Mouse (Mus musculus) T-helper 1 cell (primary cell): ENCODE results near the gene Itgae.

Source experiments
- in situ Hi-C: fragments of 300-600 bp; cut with MboI, MseI; formaldehyde crosslinking; loops from one replicate; pipeline ENCODE4 v1.15.1; 2025; ENCODE audit warnings: high pct_unique_total_duplicates

Itgae gene

DNA sequence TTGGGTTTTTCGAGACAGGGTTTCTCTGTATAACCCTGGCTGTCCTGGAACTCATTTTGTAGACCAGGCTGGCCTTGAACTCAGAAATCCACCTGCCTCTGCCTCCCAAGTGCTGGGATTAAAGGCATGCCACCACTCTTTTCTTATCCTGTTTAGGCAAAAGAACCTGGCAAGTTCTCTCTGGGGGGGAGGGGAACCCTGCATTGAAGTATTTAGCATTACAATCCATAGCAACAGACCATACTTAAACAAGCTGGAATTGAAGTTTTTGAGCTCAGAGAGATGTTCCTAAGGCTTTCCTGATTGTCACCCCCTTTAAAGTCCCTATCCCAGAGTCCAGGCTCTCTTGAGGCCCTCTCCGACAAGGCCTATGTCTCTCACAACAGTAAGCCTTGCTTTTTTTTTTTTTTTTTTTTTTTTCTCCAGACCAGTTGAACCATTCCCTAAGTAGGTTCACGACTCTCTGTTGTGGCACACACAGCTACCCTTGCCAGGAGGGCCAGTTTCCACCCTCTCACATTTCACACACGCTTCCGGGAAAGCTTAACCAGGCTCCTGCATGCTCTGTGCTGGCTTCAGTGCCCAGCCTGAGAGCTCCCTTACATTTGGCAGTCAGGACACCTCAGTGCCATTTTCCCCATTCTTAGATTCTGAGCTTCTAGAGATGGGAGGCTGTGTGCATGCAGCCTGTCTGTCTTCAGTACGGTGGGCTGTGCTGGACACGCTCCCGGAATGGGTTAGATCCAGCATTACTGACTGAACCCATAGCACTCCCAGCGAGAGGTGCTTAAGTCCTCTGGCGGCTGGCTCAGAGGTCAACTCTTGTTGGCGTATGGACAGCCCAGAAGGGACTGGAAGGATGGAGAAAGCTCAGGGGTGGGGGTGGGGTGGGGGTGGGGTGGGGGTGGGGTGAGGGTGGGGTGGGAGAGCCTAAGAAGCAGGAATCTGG lies 55.9 kb downstream of the Itgae start:
- in situ Hi-C loops, result loop anchor here (10.0 kb wide), 1 partner anchor 1561 kb away; no protein-coding TSS in a partner anchor

GRCm38 (mm10) chr11:73146975-73147365 lies 56.6 kb downstream of the Itgae start:
- in situ Hi-C loops, result loop anchor here (10.0 kb wide), 1 partner anchor 1562 kb away; no protein-coding TSS in a partner anchor

- in situ Hi-C loops, result loop anchor here (10.0 kb wide), 1 partner anchor 1563 kb away; no protein-coding TSS in a partner anchor
Measured at GRCm38 (mm10) chr11:73148209-73148608, 57.8 kb downstream of the Itgae start.

DNA sequence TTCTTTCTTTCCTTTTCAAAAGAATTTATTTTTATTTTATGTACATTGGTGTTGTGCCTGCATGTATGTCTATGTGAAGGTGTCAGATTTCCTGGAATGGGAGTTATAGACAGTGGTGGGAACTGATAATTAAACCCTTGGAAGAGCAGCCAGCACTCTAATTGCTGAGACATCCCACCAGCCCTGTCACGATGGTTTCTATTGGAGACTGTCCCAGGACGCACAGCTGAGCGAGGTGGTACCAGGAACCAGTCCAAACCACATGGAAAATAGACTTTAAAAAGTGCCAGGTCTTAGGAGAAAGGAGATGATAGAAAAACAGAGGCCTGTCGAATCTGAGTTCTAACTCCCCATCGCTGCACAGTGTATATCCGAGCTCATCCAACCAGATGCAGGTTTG lies 64.7 kb downstream of the Itgae start:
- in situ Hi-C loops, result no loop called here

DNA sequence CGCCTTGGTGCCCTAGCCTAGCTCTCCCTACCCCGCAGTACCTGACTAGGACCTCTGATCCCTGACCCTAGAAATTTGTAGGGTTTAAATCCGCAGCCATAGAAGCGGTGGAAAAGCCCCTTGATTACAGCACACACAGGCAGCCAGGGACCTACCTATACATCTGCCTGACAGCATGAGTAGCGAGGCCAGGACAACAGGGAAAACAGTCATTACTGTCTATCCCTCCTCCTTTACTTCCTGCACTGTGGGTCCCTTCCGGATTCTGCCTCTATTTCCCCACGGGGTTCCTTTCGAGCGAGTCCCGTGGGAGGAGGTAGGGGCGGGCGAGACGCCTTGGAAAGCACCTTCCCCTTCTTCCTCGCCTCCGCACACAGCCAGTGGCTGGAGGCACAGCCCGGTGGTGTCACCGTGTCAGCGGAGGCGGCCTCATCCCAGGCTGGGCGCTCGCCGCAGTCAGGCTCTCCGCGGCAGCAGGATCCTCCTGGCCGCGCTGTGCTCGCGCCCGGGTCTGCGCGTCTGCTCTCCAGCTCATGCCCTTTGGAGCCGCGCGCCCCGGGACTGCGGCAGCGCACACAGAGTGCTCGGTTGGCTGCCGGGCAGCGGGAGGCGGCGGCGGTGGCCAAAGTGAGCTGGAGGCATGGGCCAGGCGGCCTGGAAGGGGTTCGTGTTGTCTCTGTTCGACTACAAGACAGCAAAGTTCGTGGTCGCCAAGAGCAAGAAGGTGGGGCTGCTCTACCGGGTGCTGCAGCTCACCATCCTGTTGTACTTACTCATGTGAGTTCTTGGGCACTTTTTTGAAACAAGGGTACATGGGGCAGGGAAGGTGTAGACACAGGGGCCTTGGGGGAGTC lies 69.8 kb downstream of the Itgae start, which contains the start of gene P2rx5:
Gene P2rx5, plus strand, starts transcription at position 465 of the 854 bp plus-strand sequence.
- in situ Hi-C loops, result no loop called here

DNA sequence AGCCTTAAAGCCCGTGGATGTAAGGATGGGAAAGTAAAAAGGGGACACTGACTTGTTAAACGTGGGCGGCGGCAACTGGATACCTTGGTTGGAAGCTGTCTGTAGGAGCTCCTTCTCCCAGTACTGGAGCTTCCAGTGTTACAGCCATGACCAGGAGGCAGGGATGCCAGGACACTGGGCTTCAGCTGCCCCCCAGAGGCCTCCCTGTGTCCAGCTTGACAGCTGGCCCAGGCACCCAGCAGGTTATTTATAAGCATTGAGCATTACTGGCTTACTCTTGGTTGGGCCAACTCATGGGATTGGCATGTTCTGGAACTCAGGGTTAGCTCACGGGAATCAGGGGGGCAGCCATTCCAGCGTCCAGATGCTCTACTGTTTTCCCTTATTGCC lies 70.4 kb downstream of the Itgae start:
- in situ Hi-C loops, result no loop called here

GRCm38 (mm10) chr11:73161616-73162015 lies 71.2 kb downstream of the Itgae start:
- in situ Hi-C loops, result no loop called here

GRCm38 (mm10) chr11:73162284-73162683 lies 71.9 kb downstream of the Itgae start:
- in situ Hi-C loops, result no loop called here

GRCm38 (mm10) chr11:73168071-73168470 lies 77.7 kb downstream of the Itgae start:
- in situ Hi-C loops, result no loop called here

DNA sequence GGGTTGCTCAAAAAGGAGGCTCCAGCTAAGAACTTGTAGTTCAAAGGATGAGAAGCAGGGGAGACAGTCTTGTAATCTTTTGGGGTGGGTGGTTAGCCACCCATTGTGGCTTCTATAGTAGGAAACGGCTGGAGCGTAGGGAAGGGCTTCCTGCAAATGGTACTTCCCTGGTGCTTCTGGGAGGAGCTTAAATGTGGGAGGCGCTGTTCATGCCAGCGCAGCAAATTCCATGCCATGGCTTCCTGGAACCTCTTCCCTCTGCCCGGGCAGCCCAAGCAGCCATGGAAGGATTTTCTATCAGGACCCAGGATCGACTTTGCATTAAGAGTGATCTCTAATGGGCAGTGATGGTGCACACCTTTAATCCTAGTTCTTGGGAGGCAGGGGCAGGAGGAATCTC lies 78.2 kb downstream of the Itgae start:
- in situ Hi-C loops, result no loop called here

GRCm38 (mm10) chr11:73169231-73169630 lies 78.8 kb downstream of the Itgae start:
- in situ Hi-C loops, result no loop called here

DNA sequence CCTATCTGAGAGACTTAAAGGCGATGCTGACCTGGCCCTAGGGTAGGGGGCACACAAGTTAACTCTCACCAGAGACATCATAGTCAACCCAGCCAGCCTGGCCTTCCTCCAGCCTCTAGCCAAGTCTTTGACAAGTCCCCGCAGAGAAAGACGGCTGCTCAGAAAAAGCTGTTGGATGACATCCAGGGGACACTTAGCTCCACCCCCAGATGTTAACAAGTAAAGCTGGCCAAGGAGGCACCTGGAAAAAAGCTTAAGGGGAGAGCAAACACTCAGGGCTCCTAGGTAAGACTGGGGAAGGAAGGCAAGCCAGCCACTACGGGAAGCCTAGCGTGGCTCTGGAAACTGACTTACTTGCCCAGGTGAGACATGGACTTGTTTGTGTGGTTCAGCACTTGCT lies 81.8 kb downstream of the Itgae start:
- in situ Hi-C loops, result no loop called here

DNA sequence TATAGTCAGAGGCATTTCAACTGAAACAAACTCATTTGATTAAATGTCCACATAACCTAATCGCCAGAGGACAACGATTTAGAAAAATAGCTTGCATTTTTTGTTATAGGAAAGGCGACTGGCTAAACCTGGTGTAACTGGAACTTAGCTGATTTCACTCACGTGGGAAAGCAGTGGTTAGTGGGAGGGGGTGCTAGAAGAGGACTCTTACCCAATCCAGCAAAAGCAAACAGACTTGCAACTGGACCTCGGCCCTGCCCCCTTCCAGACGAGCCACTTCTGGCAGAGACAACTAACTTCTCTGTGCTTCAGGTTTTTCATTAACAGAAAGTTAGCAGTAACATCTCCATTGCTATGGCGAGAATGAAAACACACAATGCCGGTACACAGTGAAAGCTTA lies 85.2 kb downstream of the Itgae start:
- in situ Hi-C loops, result loop anchor here (25.0 kb wide), 1 partner anchor 1662 kb away; the partner anchor contains the start of gene Mnt

- in situ Hi-C loops, result loop anchor here (25.0 kb wide), 1 partner anchor 1661 kb away; the partner anchor contains the start of gene Mnt
Measured at GRCm38 (mm10) chr11:73176186-73176585, 85.8 kb downstream of the Itgae start.

GRCm38 (mm10) chr11:73176608-73177508 lies 86.5 kb downstream of the Itgae start, which contains the start of the genes Emc6 and Tax1bp3:
TSS of gene Emc6 (minus strand) at chr11:73177037.
TSS of gene Tax1bp3 (plus strand) at chr11:73177083.
- in situ Hi-C loops, result loop anchor here (25.0 kb wide), 1 partner anchor 1660 kb away; the partner anchor contains the start of gene Mnt

GRCm38 (mm10) chr11:73177509-73177875 lies 87.1 kb downstream of the Itgae start:
- in situ Hi-C loops, result loop anchor here (25.0 kb wide), 1 partner anchor 1660 kb away; the partner anchor contains the start of gene Mnt

- in situ Hi-C loops, result loop anchor here (25.0 kb wide), 1 partner anchor 1659 kb away; the partner anchor contains the start of gene Mnt
Measured at GRCm38 (mm10) chr11:73177895-73178294, 87.5 kb downstream of the Itgae start.

GRCm38 (mm10) chr11:73185872-73186615 lies 95.7 kb downstream of the Itgae start:
- in situ Hi-C loops, result loop anchor here (25.0 kb wide), 1 partner anchor 1651 kb away; the partner anchor contains the start of gene Mnt

DNA sequence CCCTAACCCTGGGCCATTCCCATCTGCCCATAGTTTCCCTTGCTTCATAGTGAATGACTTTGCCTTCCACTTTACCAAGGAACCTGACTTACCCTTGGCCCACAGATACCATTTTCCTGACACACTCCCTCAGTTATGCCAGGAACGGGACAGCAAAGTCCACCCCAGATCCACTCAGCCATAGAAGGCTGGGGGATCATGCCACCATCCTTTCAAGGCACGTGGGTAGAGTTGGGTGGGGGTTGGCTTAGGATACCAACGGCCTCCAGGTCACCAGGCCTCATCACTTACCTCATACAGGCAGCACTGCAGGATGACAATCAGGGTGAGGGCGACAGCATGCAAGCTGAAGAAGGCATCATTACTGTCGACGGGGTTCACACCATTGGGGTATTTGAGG lies 96.8 kb downstream of the Itgae start:
- in situ Hi-C loops, result loop anchor here (25.0 kb wide), 1 partner anchor 1650 kb away; the partner anchor contains the start of gene Mnt

GRCm38 (mm10) chr11:73193047-73193446 lies 102.7 kb downstream of the Itgae start:
- in situ Hi-C loops, result loop anchor here (25.0 kb wide), 1 partner anchor 1644 kb away; the partner anchor contains the start of gene Mnt
